Mouse (Mus musculus): Measurements from ENCODE around the gene Wipf1.

- TF ChIP-seq POLR2A (IDR thresholded peaks at IDR 0.05; ENCODE audit: borderline replicate concordance, low read depth, low read length) (no peak), CTCF (IDR thresholded peaks at IDR 0.05; ENCODE audit: low read depth, low read length) (no peak)
These were observed 11.1 kb upstream of the Wipf1 start for GRCm38 (mm10) chr2:73540450-73541162.
